In genomic region chr6:149442884-149443283, GRCm38 (mm10) we compare ENCODE assay signal across 13 mouse cellular contexts. TPM values are rescaled to one million over a fixed set of nuclear protein-coding genes. Genes with fewer than 3 reads are reported as not detected.
DNase-seq lines count a peak whose midpoint lies in the region; ATAC-seq and TF ChIP-seq lines count a peak whose summit lies in the region.
"Had no signal": no experiment of that assay in that cellular context is flagged by ENCODE, and none has a peak within 500 bp of the region (broad histone marks: within the 10 kb centered on the region; RNA-seq: fewer than 3 reads in every experiment).

No protein-coding gene starts in this region.

- no peaks in the 10 kb centered on the region for H3K27me3 ChIP-seq in forebrain, postnatal 0 days (ENCODE audit: insufficient read depth, low read length)
- no peaks in the 10 kb centered on the region for H3K27me3 ChIP-seq in midbrain, postnatal 0 days (ENCODE audit: insufficient read depth, low read length)
- H3K27me3 ChIP-seq in liver, embryonic 11.5 days (replicated peaks; ENCODE audit: control insufficient read depth, insufficient read depth, low read length) = no peaks in the 10 kb centered on the region
- H3K27me3 ChIP-seq: CH12.LX had no signal

- DNase-seq in layer of hippocampus, adult 11-12 months (ENCODE audit: low spot score) = peak; percentile 12
- no peak for DNase-seq in layer of hippocampus, postnatal 36 days
- peak; percentile 75 for DNase-seq in cerebellum, adult 9-10 months
- peak; percentile 30 for DNase-seq in forebrain, postnatal 0 days
- peak; percentile 89 for DNase-seq in midbrain, postnatal 0 days (ENCODE audit: low spot score)
- no peak for DNase-seq in spleen, postnatal 14 days (ENCODE audit: low spot score in 2 of 2)
- no peak for DNase-seq in liver, embryonic 11.5 days (ENCODE audit: low spot score)
- no peak for DNase-seq in adrenal gland, postnatal 36 days
- DNase-seq: heart, adult 2 months; heart, postnatal 4 days; lung, embryonic 14.5 days had no signal

- no peak for TF ChIP-seq CTCF in forebrain, postnatal 0 days (IDR thresholded peaks at IDR 0.05; ENCODE audit: low read depth)
- TF ChIP-seq CTCF in midbrain, postnatal 0 days (IDR thresholded peaks at IDR 0.05) = no peak

- no peaks in the 10 kb centered on the region for H3K4me1 ChIP-seq in forebrain, postnatal 0 days (ENCODE audit: insufficient read depth)
- no peaks in the 10 kb centered on the region for H3K4me1 ChIP-seq in midbrain, postnatal 0 days (ENCODE audit: insufficient read depth, low read length)
- no peaks in the 10 kb centered on the region for H3K4me1 ChIP-seq in liver, embryonic 11.5 days (replicated peaks; ENCODE audit: control insufficient read depth, insufficient read depth, low read length)

- H3K9me3 ChIP-seq in forebrain, postnatal 0 days (ENCODE audit: low read length) = no peaks in the 10 kb centered on the region
- no peaks in the 10 kb centered on the region for H3K9me3 ChIP-seq in midbrain, postnatal 0 days (ENCODE audit: low read length)
- no peaks in the 10 kb centered on the region for H3K9me3 ChIP-seq in liver, embryonic 11.5 days (ENCODE audit: control insufficient read depth, low read length)

- H3K4me2 ChIP-seq in forebrain, postnatal 0 days (ENCODE audit: low read depth) = no peak overlapping the region
- H3K4me2 ChIP-seq in midbrain, postnatal 0 days (ENCODE audit: low read depth, low read length, poor library complexity, severe bottlenecking) = no peak overlapping the region
- no peak overlapping the region for H3K4me2 ChIP-seq in liver, embryonic 11.5 days
- H3K4me2 ChIP-seq: lung, embryonic 14.5 days had no signal

- no peak overlapping the region for H3K27ac ChIP-seq in forebrain, postnatal 0 days (ENCODE audit: low read depth, low read length)
- no peak overlapping the region for H3K27ac ChIP-seq in midbrain, postnatal 0 days (ENCODE audit: low read depth, low read length)
- no peak overlapping the region for H3K27ac ChIP-seq in liver, embryonic 11.5 days (ENCODE audit: low read depth, low read length)
- H3K27ac ChIP-seq: heart, adult 2 months had no signal

- H3K4me3 ChIP-seq in forebrain, postnatal 0 days (ENCODE audit: low read depth, low read length) = no peak overlapping the region
- no peak overlapping the region for H3K4me3 ChIP-seq in midbrain, postnatal 0 days (ENCODE audit: low read depth, low read length)
- H3K4me3 ChIP-seq in liver, embryonic 11.5 days (ENCODE audit: low read depth, low read length) = no peak overlapping the region
- H3K4me3 ChIP-seq: erythroblast, embryonic 14.5 days; heart, adult 2 months had no signal

- no peak overlapping the region for H3K9ac ChIP-seq in forebrain, postnatal 0 days
- no peak overlapping the region for H3K9ac ChIP-seq in midbrain, postnatal 0 days (replicated peaks; ENCODE audit: low read length, poor library complexity, severe bottlenecking)
- H3K9ac ChIP-seq in liver, embryonic 11.5 days (ENCODE audit: low read depth, low read length) = no peak overlapping the region
- H3K9ac ChIP-seq: lung, embryonic 14.5 days had no signal

- 25% methylated on average over 1 of the region's 1 CpGs for WGBS in forebrain, postnatal 0 days
- WGBS in midbrain, postnatal 0 days = 19% methylated on average over 1 of the region's 1 CpGs
- WGBS in liver, embryonic 11.5 days = 69% methylated on average over 1 of the region's 1 CpGs

- peak; percentile 50; the same call in 1 of the 2 replicates for ATAC-seq in forebrain, postnatal 0 days
- ATAC-seq in midbrain, postnatal 0 days (ENCODE audit: low FRiP score) = no peak
- ATAC-seq in liver, embryonic 11.5 days (replicated peaks; ENCODE audit: low FRiP score) = no peak

- no peaks in the 10 kb centered on the region for H3K36me3 ChIP-seq in forebrain, postnatal 0 days (ENCODE audit: insufficient read depth)
- H3K36me3 ChIP-seq in midbrain, postnatal 0 days (ENCODE audit: insufficient read depth, low read length) = no peaks in the 10 kb centered on the region
- no peaks in the 10 kb centered on the region for H3K36me3 ChIP-seq in liver, embryonic 11.5 days (ENCODE audit: control insufficient read depth, insufficient read depth, low read length)

RNA-seq across cellular contexts. Expression of gene Bicd1, which starts 34.2 kb away (rescaled TPM):
- 10 to 100 TPM; 53.7 to 56.9 TPM for total RNA-seq in layer of hippocampus, postnatal 36 days (2021)
- total RNA-seq in forebrain, postnatal 0 days (2014; rRNA removed) = 27.5 and 47.5 TPM in 2 replicates
- polyA plus RNA-seq in forebrain, postnatal 0 days (2015; fragmentation: Nextera tagmentation; extraction: Ambion mirVana) = 12.9 and 28.4 TPM in 2 replicates
- total RNA-seq in midbrain, postnatal 0 days (2014; rRNA removed) = 41.5 and 64.0 TPM in 2 replicates
- polyA plus RNA-seq in midbrain, postnatal 0 days (2015; fragmentation: Nextera tagmentation; extraction: Ambion mirVana) = 35.4 and 40.4 TPM in 2 replicates
- 4.9 and 5.0 TPM in 2 replicates for polyA plus RNA-seq in liver, embryonic 11.5 days (2014; fragmentation: Nextera tagmentation; extraction: Ambion mirVana)
- 1 to 10 TPM; 5.3 to 8.5 TPM for total RNA-seq in adrenal gland, postnatal 36 days (2021)
- total RNA-seq: CH12.LX had no signal
- polyA plus RNA-seq: erythroblast, embryonic 14.5 days had no signal

Comparison
In these comparisons a context has a peak if more than half of its experiments do, and no peak if none do; other contexts are left out.
1. DNase-seq: peak in layer of hippocampus, adult 11-12 months (single experiment), cerebellum, adult 9-10 months (single experiment), forebrain, postnatal 0 days (single experiment) and midbrain, postnatal 0 days (single experiment); none in layer of hippocampus, postnatal 36 days (0 of 2), spleen, postnatal 14 days (0 of 2), liver, embryonic 11.5 days (single experiment) and adrenal gland, postnatal 36 days (0 of 2).